Mouse (Mus musculus): ENCODE results near the gene Vmn1r211. TPM values are rescaled to one million over a fixed set of nuclear protein-coding genes. Genes with fewer than 3 reads are reported as not detected.
"Not testable (repeated sequence)": the region's sequence is repeated elsewhere in the genome, so short reads cannot be mapped to it uniquely, and the experiment has no call there.

Gene Vmn1r211
- not detected in 2 replicates for polyA plus RNA-seq (2012; rRNA removed)

DNA sequence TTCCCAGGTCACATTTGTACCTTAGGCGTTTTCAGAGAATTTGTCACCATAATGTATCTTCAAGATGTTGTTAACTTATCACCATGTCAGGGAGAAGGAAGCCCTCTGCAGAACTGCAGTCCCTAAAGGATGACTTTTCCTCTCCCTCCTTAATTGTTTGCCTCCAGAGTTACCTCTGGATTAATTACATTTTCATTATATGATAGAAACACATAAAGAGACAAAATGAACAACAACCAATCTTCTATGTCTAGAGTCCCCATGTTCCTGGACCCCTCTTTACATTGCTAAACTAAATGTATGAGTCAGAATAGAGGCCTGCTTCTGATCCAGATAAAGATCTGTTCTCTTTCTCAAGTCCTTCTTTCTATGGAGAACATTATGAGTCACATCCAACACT is at the start of gene Vmn1r211:
Gene Vmn1r211, minus strand, starts transcription at position 101 of the 400 bp plus-strand sequence.
- H3K27ac ChIP-seq (ENCODE audit: control insufficient read depth, insufficient read depth, low read length) = no peak within 1 kb of the TSS
- H3K27me3 ChIP-seq (ENCODE audit: control insufficient read depth, insufficient read depth, low read length) = no peaks in the 10 kb centered on the region
- no peak within 1 kb of the TSS for H3K4me3 ChIP-seq (ENCODE audit: control insufficient read depth, insufficient read depth, low read length)
- no peaks in the 10 kb centered on the region for H3K36me3 ChIP-seq (ENCODE audit: control insufficient read depth, insufficient read depth, low read length)
- no peaks in the 10 kb centered on the region for H3K4me1 ChIP-seq (replicated peaks; ENCODE audit: control insufficient read depth, insufficient read depth, low read length)
- 70% methylated on average over 1 of the region's 1 CpGs for WGBS
- no peak for DNase-seq
- TF ChIP-seq POLR2A (IDR thresholded peaks at IDR 0.05; ENCODE audit: control insufficient read depth, extremely low read depth, insufficient read depth, low read length, poor library complexity) (no peak), CTCF (IDR thresholded peaks at IDR 0.05; ENCODE audit: borderline replicate concordance, control insufficient read depth, extremely low read depth, insufficient read depth, low read length, poor library complexity) (no peak)

DNA sequence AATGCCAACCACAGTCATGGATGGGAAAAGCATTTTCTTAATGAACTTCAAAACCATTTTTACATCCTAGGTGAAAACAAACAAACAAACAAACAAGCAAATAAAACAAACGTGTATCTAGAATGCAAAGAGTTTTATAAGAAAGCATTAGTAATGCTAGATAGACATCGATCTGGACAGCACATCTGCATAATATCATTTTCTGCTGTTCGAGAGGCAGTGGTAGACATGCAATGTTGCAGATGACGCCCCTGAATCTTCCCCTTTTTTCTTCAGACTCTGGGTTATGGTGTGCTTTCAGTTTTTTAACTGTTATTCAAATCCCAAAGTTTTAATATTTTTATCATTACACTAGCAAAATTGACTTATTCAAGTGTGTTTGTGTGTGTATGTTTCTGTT is 26.7 kb upstream of the Vmn1r211 start, which contains the start of gene Vmn1r212:
Gene Vmn1r212, minus strand, starts transcription at position 101 of the 400 bp plus-strand sequence.
- no peaks in the 10 kb centered on the region for H3K4me1 ChIP-seq (replicated peaks; ENCODE audit: control insufficient read depth, insufficient read depth, low read length)
- H3K27ac ChIP-seq (ENCODE audit: control insufficient read depth, insufficient read depth, low read length) = no peak within 1 kb of the TSS
- H3K36me3 ChIP-seq (ENCODE audit: control insufficient read depth, insufficient read depth, low read length) = no peaks in the 10 kb centered on the region
- no peak within 1 kb of the TSS for H3K4me3 ChIP-seq (ENCODE audit: control insufficient read depth, insufficient read depth, low read length)
- no peak for DNase-seq
- TF ChIP-seq POLR2A (IDR thresholded peaks at IDR 0.05; ENCODE audit: control insufficient read depth, extremely low read depth, insufficient read depth, low read length, poor library complexity) (no peak), CTCF (IDR thresholded peaks at IDR 0.05; ENCODE audit: borderline replicate concordance, control insufficient read depth, extremely low read depth, insufficient read depth, low read length, poor library complexity) (no peak)
- H3K27me3 ChIP-seq (ENCODE audit: control insufficient read depth, insufficient read depth, low read length) = no peaks in the 10 kb centered on the region
- WGBS = 89% methylated on average over 4 of the region's 4 CpGs

DNA sequence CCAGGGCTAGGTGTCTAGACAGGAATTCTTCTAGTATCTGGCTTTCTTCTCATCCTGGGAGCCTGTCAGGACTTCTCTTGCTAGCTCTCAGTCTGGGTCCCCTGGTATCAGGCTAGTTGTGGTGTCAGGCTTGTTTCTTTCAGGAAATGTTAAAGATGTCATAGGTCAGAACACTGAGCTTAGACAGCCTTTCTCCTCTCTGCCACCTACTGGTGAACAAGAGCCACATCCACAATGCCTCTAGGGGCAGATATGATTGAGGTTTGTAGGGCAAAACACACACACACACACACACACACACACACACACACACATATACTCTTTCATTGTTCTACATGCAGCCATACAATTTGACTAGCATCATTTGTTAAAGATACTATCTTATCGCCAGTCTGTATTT is 21.9 kb upstream of the Vmn1r211 start:
- no peaks in the 10 kb centered on the region for H3K27me3 ChIP-seq (ENCODE audit: control insufficient read depth, insufficient read depth, low read length)
- H3K4me1 ChIP-seq (replicated peaks; ENCODE audit: control insufficient read depth, insufficient read depth, low read length) = no peaks in the 10 kb centered on the region
- H3K27ac ChIP-seq (ENCODE audit: control insufficient read depth, insufficient read depth, low read length) = no peak overlapping the region
- no peak for DNase-seq
- no peak overlapping the region for H3K4me3 ChIP-seq (ENCODE audit: control insufficient read depth, insufficient read depth, low read length)
- TF ChIP-seq POLR2A (IDR thresholded peaks at IDR 0.05; ENCODE audit: control insufficient read depth, extremely low read depth, insufficient read depth, low read length, poor library complexity) = no peak
- no peak for TF ChIP-seq CTCF (IDR thresholded peaks at IDR 0.05; ENCODE audit: borderline replicate concordance, control insufficient read depth, extremely low read depth, insufficient read depth, low read length, poor library complexity)
- WGBS = 92% methylated on average over 1 of the region's 1 CpGs
- H3K36me3 ChIP-seq (ENCODE audit: control insufficient read depth, insufficient read depth, low read length) = no peaks in the 10 kb centered on the region

DNA sequence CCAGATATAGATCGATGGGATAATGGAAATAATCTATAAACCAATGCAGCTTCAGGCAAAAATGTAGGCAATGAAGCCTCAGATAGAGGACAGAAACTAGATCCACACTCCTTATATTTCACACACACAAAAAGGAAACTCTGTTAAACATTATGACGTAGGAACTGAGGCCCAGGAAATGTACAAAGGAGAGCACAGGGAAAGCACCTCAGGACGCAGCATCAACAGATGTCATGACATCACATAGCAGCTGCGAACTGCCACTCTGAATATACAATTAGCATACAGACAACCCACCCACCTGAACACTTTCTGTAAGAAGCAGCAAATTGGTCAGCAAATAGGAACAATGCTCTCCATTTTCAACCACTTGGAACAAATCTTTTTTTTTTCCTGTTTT is 2.6 kb downstream of the Vmn1r211 start:
- TF ChIP-seq CTCF (IDR thresholded peaks at IDR 0.05; ENCODE audit: borderline replicate concordance, control insufficient read depth, extremely low read depth, insufficient read depth, low read length, poor library complexity) = no peak
- no peak for TF ChIP-seq POLR2A (IDR thresholded peaks at IDR 0.05; ENCODE audit: control insufficient read depth, extremely low read depth, insufficient read depth, low read length, poor library complexity)
- WGBS = 81% methylated on average over 4 of the region's 4 CpGs
- Histone ChIP-seq H3K4me1 (replicated peaks; ENCODE audit: control insufficient read depth, insufficient read depth, low read length) (no peaks in the 10 kb centered on the region), H3K4me3 (ENCODE audit: control insufficient read depth, insufficient read depth, low read length) (no peak overlapping the region), H3K27ac (ENCODE audit: control insufficient read depth, insufficient read depth, low read length) (no peak overlapping the region), H3K27me3 (ENCODE audit: control insufficient read depth, insufficient read depth, low read length) (no peaks in the 10 kb centered on the region), H3K36me3 (ENCODE audit: control insufficient read depth, insufficient read depth, low read length) (no peaks in the 10 kb centered on the region)
- no peak for DNase-seq

DNA sequence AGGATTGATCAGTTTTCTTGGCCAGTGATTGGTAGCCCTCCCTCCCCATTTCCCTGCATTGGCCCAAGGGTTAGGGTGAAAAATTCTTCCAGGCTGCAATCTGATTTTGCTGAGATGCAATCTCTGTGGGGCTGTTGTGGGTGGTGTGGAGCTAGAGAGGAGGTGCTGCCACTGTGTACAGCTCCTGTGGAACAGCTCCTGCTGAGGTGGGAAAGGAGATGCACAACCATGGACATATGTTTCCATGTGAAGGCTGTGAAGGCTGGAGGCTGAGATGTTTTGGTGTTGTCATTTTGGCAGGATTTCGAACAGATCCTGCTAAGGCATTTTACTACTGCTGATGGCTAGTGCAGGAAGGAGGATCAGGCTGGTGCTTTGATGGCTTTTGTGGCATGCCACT is 10.6 kb downstream of the Vmn1r211 start:
- no peaks in the 10 kb centered on the region for H3K36me3 ChIP-seq (ENCODE audit: control insufficient read depth, insufficient read depth, low read length)
- no peak overlapping the region for H3K4me3 ChIP-seq (ENCODE audit: control insufficient read depth, insufficient read depth, low read length)
- DNase-seq = no peak
- no peak for TF ChIP-seq CTCF (IDR thresholded peaks at IDR 0.05; ENCODE audit: borderline replicate concordance, control insufficient read depth, extremely low read depth, insufficient read depth, low read length, poor library complexity)
- no peak for TF ChIP-seq POLR2A (IDR thresholded peaks at IDR 0.05; ENCODE audit: control insufficient read depth, extremely low read depth, insufficient read depth, low read length, poor library complexity)
- no peaks in the 10 kb centered on the region for H3K4me1 ChIP-seq (replicated peaks; ENCODE audit: control insufficient read depth, insufficient read depth, low read length)
- no peaks in the 10 kb centered on the region for H3K27me3 ChIP-seq (ENCODE audit: control insufficient read depth, insufficient read depth, low read length)
- WGBS = 78% methylated on average over 1 of the region's 1 CpGs
- no peak overlapping the region for H3K27ac ChIP-seq (ENCODE audit: control insufficient read depth, insufficient read depth, low read length)

DNA sequence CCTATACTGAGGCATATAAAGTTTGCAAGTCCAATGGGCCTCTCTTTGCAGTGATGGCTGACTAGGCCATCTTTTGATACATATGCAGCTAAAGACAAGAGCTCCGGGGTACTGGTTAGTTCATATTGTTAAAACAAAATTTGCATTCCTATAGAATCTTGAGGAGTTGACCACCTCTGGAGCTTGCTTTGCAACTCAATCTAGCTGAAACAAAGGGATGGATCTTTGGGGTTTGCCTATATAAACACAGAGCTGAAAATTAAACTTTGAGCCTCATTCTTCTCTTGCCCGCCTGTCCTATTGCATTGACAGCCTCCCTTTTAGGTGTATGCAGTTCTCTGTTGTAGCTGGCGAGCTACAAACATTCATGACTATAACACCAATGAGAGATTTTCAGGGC is 13.1 kb downstream of the Vmn1r211 start:
- H3K4me3 ChIP-seq (ENCODE audit: control insufficient read depth, insufficient read depth, low read length); H3K27me3 ChIP-seq (ENCODE audit: control insufficient read depth, insufficient read depth, low read length); H3K36me3 ChIP-seq (ENCODE audit: control insufficient read depth, insufficient read depth, low read length); H3K4me1 ChIP-seq (replicated peaks; ENCODE audit: control insufficient read depth, insufficient read depth, low read length); DNase-seq; H3K27ac ChIP-seq (ENCODE audit: control insufficient read depth, insufficient read depth, low read length): not testable (repeated sequence)
- 83% methylated on average over 3 of the region's 3 CpGs for WGBS

DNA sequence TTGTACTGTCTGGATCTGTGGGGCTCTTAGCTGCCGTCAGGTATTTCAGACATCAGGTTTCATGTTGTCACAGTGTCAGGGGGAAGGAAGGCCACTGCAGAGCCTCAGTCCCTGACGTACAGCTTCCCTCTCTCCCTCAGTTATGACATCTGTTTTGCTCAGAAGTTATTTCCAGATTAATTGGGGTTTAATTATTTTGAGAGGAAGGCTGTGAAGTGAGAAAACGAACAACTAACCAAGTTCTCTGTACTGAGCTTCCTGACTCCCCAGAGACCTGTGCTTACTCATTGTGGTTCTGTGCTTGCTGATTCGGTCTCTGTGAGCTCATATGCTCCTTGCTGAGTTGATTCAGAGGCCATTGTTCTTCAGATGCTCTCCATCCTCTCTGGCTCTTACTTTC is 26.1 kb downstream of the Vmn1r211 start, which contains the start of gene Vmn1r210:
Gene Vmn1r210, minus strand, starts transcription at position 101 of the 400 bp plus-strand sequence.
- no peaks in the 10 kb centered on the region for H3K36me3 ChIP-seq (ENCODE audit: control insufficient read depth, insufficient read depth, low read length)
- H3K4me3 ChIP-seq (ENCODE audit: control insufficient read depth, insufficient read depth, low read length) = no peak within 1 kb of the TSS
- no peaks in the 10 kb centered on the region for H3K27me3 ChIP-seq (ENCODE audit: control insufficient read depth, insufficient read depth, low read length)
- 33% methylated on average over 4 of the region's 4 CpGs for WGBS
- TF ChIP-seq CTCF (IDR thresholded peaks at IDR 0.05; ENCODE audit: borderline replicate concordance, control insufficient read depth, extremely low read depth, insufficient read depth, low read length, poor library complexity) = no peak
- H3K27ac ChIP-seq (ENCODE audit: control insufficient read depth, insufficient read depth, low read length) = no peak within 1 kb of the TSS
- DNase-seq = no peak
- no peaks in the 10 kb centered on the region for H3K4me1 ChIP-seq (replicated peaks; ENCODE audit: control insufficient read depth, insufficient read depth, low read length)

DNA sequence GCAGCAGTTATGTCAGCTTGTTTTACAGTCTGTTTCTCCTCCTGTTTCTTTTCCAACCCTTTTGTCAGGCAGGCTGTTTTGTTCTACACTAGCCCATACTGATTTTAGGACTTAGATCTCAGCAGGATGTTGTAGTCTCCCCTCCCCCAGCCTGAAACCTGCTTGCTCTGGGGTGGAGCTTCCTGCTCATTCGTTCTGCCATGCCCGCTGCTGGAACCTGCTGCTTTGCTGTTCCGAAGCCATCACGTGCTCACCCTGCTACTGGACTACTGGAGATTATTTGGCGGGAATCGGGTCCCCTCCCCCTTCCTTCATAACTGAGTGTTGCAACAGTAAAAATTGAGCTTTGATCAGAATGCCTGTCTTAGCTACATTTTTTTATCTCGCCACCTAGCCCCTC is 28.0 kb downstream of the Vmn1r211 start:
- H3K4me1 ChIP-seq (replicated peaks; ENCODE audit: control insufficient read depth, insufficient read depth, low read length); DNase-seq; H3K36me3 ChIP-seq (ENCODE audit: control insufficient read depth, insufficient read depth, low read length); H3K4me3 ChIP-seq (ENCODE audit: control insufficient read depth, insufficient read depth, low read length); H3K27ac ChIP-seq (ENCODE audit: control insufficient read depth, insufficient read depth, low read length); H3K27me3 ChIP-seq (ENCODE audit: control insufficient read depth, insufficient read depth, low read length): not testable (repeated sequence)
- WGBS = 37% methylated on average over 7 of the region's 7 CpGs

DNA sequence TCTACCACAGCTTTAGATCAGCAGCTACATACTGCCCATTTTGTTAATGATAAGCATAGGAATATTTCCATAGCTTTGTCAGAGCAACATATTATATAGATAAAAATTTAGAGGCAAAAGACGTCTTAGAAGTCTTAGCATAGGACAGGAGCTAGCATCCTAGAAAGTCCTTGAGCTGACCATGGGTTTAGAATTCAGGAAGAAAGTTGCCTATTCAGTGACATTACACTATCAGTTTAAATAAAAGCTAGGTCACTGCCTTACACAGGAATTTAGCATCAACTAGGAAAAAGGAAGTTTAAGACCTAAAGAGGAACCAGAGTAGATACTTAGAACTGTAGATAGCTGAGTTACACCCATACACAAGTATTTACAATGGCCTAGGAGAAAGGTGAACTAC is 35.8 kb downstream of the Vmn1r211 start:
- not testable (repeated sequence) for H3K4me3 ChIP-seq (ENCODE audit: control insufficient read depth, insufficient read depth, low read length); DNase-seq; H3K4me1 ChIP-seq (replicated peaks; ENCODE audit: control insufficient read depth, insufficient read depth, low read length); H3K36me3 ChIP-seq (ENCODE audit: control insufficient read depth, insufficient read depth, low read length); H3K27ac ChIP-seq (ENCODE audit: control insufficient read depth, insufficient read depth, low read length); H3K27me3 ChIP-seq (ENCODE audit: control insufficient read depth, insufficient read depth, low read length)
- WGBS = 92% methylated on average over 1 of the region's 1 CpGs

DNA sequence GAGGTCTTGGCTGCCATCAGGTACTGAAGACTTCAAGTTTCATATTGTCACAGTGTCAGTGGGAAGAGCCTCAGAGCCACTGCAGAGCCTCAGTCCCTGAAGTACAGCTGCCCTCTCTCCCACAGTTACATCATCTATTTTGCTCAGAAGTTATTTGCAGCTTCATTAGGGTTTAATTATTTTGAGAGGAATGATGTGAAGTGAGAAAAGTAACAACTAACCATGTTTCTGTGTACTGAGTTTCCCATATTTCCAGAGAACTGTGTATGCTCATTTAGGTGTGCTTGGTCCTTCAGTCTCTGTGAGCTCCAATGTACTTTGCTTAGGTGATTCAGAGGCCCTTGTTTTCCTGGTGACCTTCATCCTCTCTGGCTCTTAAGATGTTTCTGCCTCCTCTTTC is 47.8 kb downstream of the Vmn1r211 start, which contains the start of gene Vmn1r209:
Gene Vmn1r209, minus strand, starts transcription at position 101 of the 400 bp plus-strand sequence.
- DNase-seq; H3K27me3 ChIP-seq (ENCODE audit: control insufficient read depth, insufficient read depth, low read length): not testable (repeated sequence)

More for the DNA sequence above, 47.8 kb downstream of the Vmn1r211 start, which contains the start of gene Vmn1r209:
- H3K4me1 ChIP-seq (replicated peaks; ENCODE audit: control insufficient read depth, insufficient read depth, low read length); H3K36me3 ChIP-seq (ENCODE audit: control insufficient read depth, insufficient read depth, low read length); H3K27ac ChIP-seq (ENCODE audit: control insufficient read depth, insufficient read depth, low read length); H3K4me3 ChIP-seq (ENCODE audit: control insufficient read depth, insufficient read depth, low read length): not testable (repeated sequence)

All from thymus, adult 2 months (tissue).